Mouse (Mus musculus): ENCODE measurements around the gene Pth2r. TPM values are rescaled to one million over a fixed set of nuclear protein-coding genes. Genes with fewer than 3 reads are reported as not detected.

Pth2r gene
- polyA plus RNA-seq (2015; fragmentation: Nextera tagmentation; extraction: Ambion mirVana), result not detected in 2 replicates

- H3K4me1 ChIP-seq (replicated peaks; ENCODE audit: control insufficient read depth, insufficient read depth, low read length), result no peaks in the 10 kb centered on the region
- ATAC-seq (ENCODE audit: low read depth), result no peak
- no peak within 1 kb of the TSS for H3K4me3 ChIP-seq (ENCODE audit: low read length)
- H3K4me2 ChIP-seq (ENCODE audit: low read depth, low read length), result no peak within 1 kb of the TSS
- 76% methylated on average over 6 of the region's 6 CpGs for WGBS
- no peaks in the 10 kb centered on the region for H3K27me3 ChIP-seq (ENCODE audit: control insufficient read depth, insufficient read depth, low read depth, low read length)
- H3K36me3 ChIP-seq (ENCODE audit: control insufficient read depth, insufficient read depth, low read length), result no peaks in the 10 kb centered on the region
- no peak within 1 kb of the TSS for H3K27ac ChIP-seq (ENCODE audit: low read length)
- H3K9ac ChIP-seq (ENCODE audit: low read length), result no peak within 1 kb of the TSS
- H3K9me3 ChIP-seq (ENCODE audit: control insufficient read depth, low read length), result no peaks in the 10 kb centered on the region
Measured at GRCm38 (mm10) chr1:65281756-65282155, at the start of gene Pth2r. TSS of gene Pth2r (plus strand) at chr1:65282056.

- no peak for ATAC-seq (ENCODE audit: low read depth)
- Histone ChIP-seq H3K4me3 (ENCODE audit: low read length) (no peak overlapping the region), H3K9me3 (ENCODE audit: control insufficient read depth, low read length) (no peaks in the 10 kb centered on the region), H3K9ac (ENCODE audit: low read length) (no peak overlapping the region), H3K27ac (ENCODE audit: low read length) (no peak overlapping the region), H3K27me3 (ENCODE audit: control insufficient read depth, insufficient read depth, low read depth, low read length) (no peaks in the 10 kb centered on the region), H3K36me3 (ENCODE audit: control insufficient read depth, insufficient read depth, low read length) (peaks cover 17% of the 10 kb centered on the region), H3K4me2 (ENCODE audit: low read depth, low read length) (no peak overlapping the region), H3K4me1 (replicated peaks; ENCODE audit: control insufficient read depth, insufficient read depth, low read length) (no peaks in the 10 kb centered on the region)
- 78% methylated on average over 3 of the region's 3 CpGs for WGBS
Measured at GRCm38 (mm10) chr1:65237712-65238111, 44.1 kb upstream of the Pth2r start.

GRCm38 (mm10) chr1:65245637-65246036, 36.2 kb upstream of the Pth2r start:
- H3K9ac ChIP-seq (ENCODE audit: low read length), result no peak overlapping the region
- no peak for ATAC-seq (ENCODE audit: low read depth)
- no peak overlapping the region for H3K4me3 ChIP-seq (ENCODE audit: low read length)
- H3K9me3 ChIP-seq (ENCODE audit: control insufficient read depth, low read length), result no peaks in the 10 kb centered on the region
- H3K4me2 ChIP-seq (ENCODE audit: low read depth, low read length), result no peak overlapping the region
- H3K27me3 ChIP-seq (ENCODE audit: control insufficient read depth, insufficient read depth, low read depth, low read length), result no peaks in the 10 kb centered on the region
- H3K4me1 ChIP-seq (replicated peaks; ENCODE audit: control insufficient read depth, insufficient read depth, low read length), result no peaks in the 10 kb centered on the region
- 93% methylated on average over 1 of the region's 1 CpGs for WGBS
- H3K36me3 ChIP-seq (ENCODE audit: control insufficient read depth, insufficient read depth, low read length), result peaks cover 7% of the 10 kb centered on the region
- no peak overlapping the region for H3K27ac ChIP-seq (ENCODE audit: low read length)

DNA sequence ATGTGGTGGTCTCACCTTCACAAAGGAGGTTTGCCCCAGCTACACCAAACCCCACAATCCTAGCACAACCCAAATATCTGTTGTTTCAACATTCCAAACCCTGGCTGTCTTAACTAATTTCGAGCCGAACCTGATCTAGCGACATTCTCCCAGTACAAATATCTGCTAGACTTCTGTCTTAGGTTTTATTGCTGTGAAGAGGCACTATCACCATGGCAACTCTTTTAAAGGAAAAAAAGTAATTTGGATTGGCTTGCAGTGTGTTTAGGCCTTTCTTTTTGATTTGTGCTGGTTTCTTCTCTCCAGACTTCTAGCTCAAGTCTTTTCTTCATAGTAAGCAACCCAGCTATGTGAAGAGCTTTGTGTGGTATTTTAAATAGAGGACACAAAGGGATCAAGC, 1.4 kb upstream of the Pth2r start:
- Histone ChIP-seq H3K27ac (ENCODE audit: low read length) (no peak overlapping the region), H3K4me1 (replicated peaks; ENCODE audit: control insufficient read depth, insufficient read depth, low read length) (no peaks in the 10 kb centered on the region), H3K4me2 (ENCODE audit: low read depth, low read length) (no peak overlapping the region), H3K4me3 (ENCODE audit: low read length) (no peak overlapping the region), H3K9me3 (ENCODE audit: control insufficient read depth, low read length) (no peaks in the 10 kb centered on the region), H3K9ac (ENCODE audit: low read length) (no peak overlapping the region), H3K27me3 (ENCODE audit: control insufficient read depth, insufficient read depth, low read depth, low read length) (no peaks in the 10 kb centered on the region), H3K36me3 (ENCODE audit: control insufficient read depth, insufficient read depth, low read length) (no peaks in the 10 kb centered on the region)
- 61% methylated on average over 3 of the region's 3 CpGs for WGBS
- no peak for ATAC-seq (ENCODE audit: low read depth)

- no peak for ATAC-seq (ENCODE audit: low read depth)
Measured at GRCm38 (mm10) chr1:65282766-65283165, 910 bp downstream of the Pth2r start.

GRCm38 (mm10) chr1:65308476-65308875, 26.6 kb downstream of the Pth2r start:
- H3K36me3 ChIP-seq (ENCODE audit: control insufficient read depth, insufficient read depth, low read length), result no peaks in the 10 kb centered on the region
- WGBS, result 62% methylated on average over 3 of the region's 3 CpGs
- peaks cover 12% of the 10 kb centered on the region for H3K27me3 ChIP-seq (ENCODE audit: control insufficient read depth, insufficient read depth, low read depth, low read length)
- no peak overlapping the region for H3K27ac ChIP-seq (ENCODE audit: low read length)
- no peak overlapping the region for H3K4me3 ChIP-seq (ENCODE audit: low read length)
- H3K9me3 ChIP-seq (ENCODE audit: control insufficient read depth, low read length), result no peaks in the 10 kb centered on the region
- no peaks in the 10 kb centered on the region for H3K4me1 ChIP-seq (replicated peaks; ENCODE audit: control insufficient read depth, insufficient read depth, low read length)
- no peak overlapping the region for H3K4me2 ChIP-seq (ENCODE audit: low read depth, low read length)
- H3K9ac ChIP-seq (ENCODE audit: low read length), result no peak overlapping the region
- no peak for ATAC-seq (ENCODE audit: low read depth)

More at GRCm38 (mm10) chr1:65282766-65283165, 910 bp downstream of the Pth2r start:
- Histone ChIP-seq H3K4me3 (ENCODE audit: low read length) (no peak overlapping the region), H3K4me2 (ENCODE audit: low read depth, low read length) (no peak overlapping the region), H3K27ac (ENCODE audit: low read length) (no peak overlapping the region), H3K4me1 (replicated peaks; ENCODE audit: control insufficient read depth, insufficient read depth, low read length) (no peaks in the 10 kb centered on the region), H3K36me3 (ENCODE audit: control insufficient read depth, insufficient read depth, low read length) (no peaks in the 10 kb centered on the region), H3K9ac (ENCODE audit: low read length) (no peak overlapping the region), H3K27me3 (ENCODE audit: control insufficient read depth, insufficient read depth, low read depth, low read length) (no peaks in the 10 kb centered on the region), H3K9me3 (ENCODE audit: control insufficient read depth, low read length) (no peaks in the 10 kb centered on the region)
- WGBS, result 7% methylated on average over 6 of the region's 6 CpGs

DNA sequence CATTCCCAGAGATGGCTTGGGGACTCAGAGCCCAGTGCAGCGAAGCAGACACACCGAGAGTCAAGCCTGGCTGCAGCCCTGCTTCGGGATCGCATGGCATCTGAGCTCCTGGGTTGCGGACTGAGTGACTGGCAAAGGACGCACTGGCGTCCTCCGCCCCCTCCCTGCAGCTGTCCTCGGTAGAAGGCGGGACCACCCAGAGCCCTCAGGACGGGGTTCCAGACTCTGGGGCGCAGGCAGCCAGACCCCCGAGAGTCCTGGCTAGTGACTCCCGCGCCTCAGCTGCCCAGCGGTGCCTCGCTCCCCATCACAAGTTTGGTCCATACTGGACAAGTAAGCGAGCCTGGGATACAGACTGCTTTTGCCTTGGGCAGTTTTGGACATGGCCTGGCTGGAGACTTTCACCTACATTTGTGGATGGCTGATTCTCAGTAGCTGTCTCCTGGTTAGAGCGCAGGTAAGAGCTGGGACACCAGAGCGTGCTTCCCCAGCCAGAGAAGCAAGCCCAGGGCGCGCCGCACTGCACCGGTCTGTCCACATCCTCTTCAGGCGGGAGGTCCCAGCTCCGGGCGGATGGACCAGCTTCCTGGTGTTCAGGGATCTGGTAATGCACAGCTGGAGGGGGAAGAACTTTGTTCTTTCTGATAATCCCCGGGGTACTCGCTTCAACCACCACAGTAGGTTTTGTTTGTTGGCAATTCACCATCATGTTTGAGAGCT, 29.5 kb downstream of the Pth2r start:
- H3K27me3 ChIP-seq (ENCODE audit: control insufficient read depth, insufficient read depth, low read depth, low read length), result peaks cover 12% of the 10 kb centered on the region
- no peak overlapping the region for H3K9ac ChIP-seq (ENCODE audit: low read length)
- H3K4me1 ChIP-seq (replicated peaks; ENCODE audit: control insufficient read depth, insufficient read depth, low read length), result no peaks in the 10 kb centered on the region
- ATAC-seq (ENCODE audit: low read depth), result no peak
- H3K9me3 ChIP-seq (ENCODE audit: control insufficient read depth, low read length), result no peaks in the 10 kb centered on the region
- H3K36me3 ChIP-seq (ENCODE audit: control insufficient read depth, insufficient read depth, low read length), result no peaks in the 10 kb centered on the region
- WGBS, result under 1% methylated on average over 29 of the region's 29 CpGs
- peak overlapping the region; percentile 31 for H3K4me3 ChIP-seq (ENCODE audit: low read length)
- no peak overlapping the region for H3K27ac ChIP-seq (ENCODE audit: low read length)
- H3K4me2 ChIP-seq (ENCODE audit: low read depth, low read length), result peak overlapping the region; percentile 49

DNA sequence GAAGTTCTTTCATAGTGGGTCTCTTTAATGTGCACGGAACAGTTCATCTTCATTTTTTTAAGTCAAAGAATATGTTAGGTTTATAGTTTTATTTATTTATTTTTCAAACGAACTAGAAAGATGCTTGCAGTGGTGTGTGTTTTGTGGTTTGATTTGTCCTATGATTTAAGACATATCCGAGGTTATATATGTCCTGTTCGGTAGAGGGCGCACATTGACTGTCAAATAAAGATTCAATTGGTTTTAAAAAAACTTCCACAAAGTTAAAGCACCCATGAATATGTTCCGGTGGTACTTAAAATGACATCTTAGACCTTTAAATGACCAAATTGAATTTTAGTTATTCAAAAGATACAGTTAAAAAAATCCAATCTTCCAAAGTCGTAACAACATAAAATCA, 30.3 kb downstream of the Pth2r start:
- 9% methylated on average over 7 of the region's 7 CpGs for WGBS
- H3K36me3 ChIP-seq (ENCODE audit: control insufficient read depth, insufficient read depth, low read length), result no peaks in the 10 kb centered on the region
- no peak overlapping the region for H3K9ac ChIP-seq (ENCODE audit: low read length)
- H3K4me2 ChIP-seq (ENCODE audit: low read depth, low read length), result peak overlapping the region; percentile 49
- peaks cover 12% of the 10 kb centered on the region for H3K27me3 ChIP-seq (ENCODE audit: control insufficient read depth, insufficient read depth, low read depth, low read length)
- H3K27ac ChIP-seq (ENCODE audit: low read length), result no peak overlapping the region
- no peaks in the 10 kb centered on the region for H3K4me1 ChIP-seq (replicated peaks; ENCODE audit: control insufficient read depth, insufficient read depth, low read length)
- no peak overlapping the region for H3K4me3 ChIP-seq (ENCODE audit: low read length)
- ATAC-seq (ENCODE audit: low read depth), result no peak
- no peaks in the 10 kb centered on the region for H3K9me3 ChIP-seq (ENCODE audit: control insufficient read depth, low read length)

- Histone ChIP-seq H3K36me3 (ENCODE audit: control insufficient read depth, insufficient read depth, low read length) (no peaks in the 10 kb centered on the region), H3K9me3 (ENCODE audit: control insufficient read depth, low read length) (no peaks in the 10 kb centered on the region), H3K9ac (ENCODE audit: low read length) (no peak overlapping the region), H3K27ac (ENCODE audit: low read length) (no peak overlapping the region), H3K27me3 (ENCODE audit: control insufficient read depth, insufficient read depth, low read depth, low read length) (peaks cover 12% of the 10 kb centered on the region), H3K4me1 (replicated peaks; ENCODE audit: control insufficient read depth, insufficient read depth, low read length) (no peaks in the 10 kb centered on the region), H3K4me3 (ENCODE audit: low read length) (no peak overlapping the region), H3K4me2 (ENCODE audit: low read depth, low read length) (no peak overlapping the region)
- no peak for ATAC-seq (ENCODE audit: low read depth)
- 53% methylated on average over 2 of the region's 2 CpGs for WGBS
Measured at GRCm38 (mm10) chr1:65312896-65313295, 31.0 kb downstream of the Pth2r start.
